Mouse (Mus musculus) c-Kit-positive CD71-positive TER-119-negative erythroid progenitor cells, embryonic 14.5 days (primary cell): ENCODE measurements at regions not wholly inside any gene's neighbourhood (a gene's known extent, or its start where the extent isn't known, plus 50 kb on each side); places are given as distances from the start of the nearest gene placed in this dataset.

Experiments
- DNase-seq: peaks from one replicate; pipeline ENCODE4 v3.0.0-alpha.2; 2013; ENCODE audit warnings: low read depth

DNA sequence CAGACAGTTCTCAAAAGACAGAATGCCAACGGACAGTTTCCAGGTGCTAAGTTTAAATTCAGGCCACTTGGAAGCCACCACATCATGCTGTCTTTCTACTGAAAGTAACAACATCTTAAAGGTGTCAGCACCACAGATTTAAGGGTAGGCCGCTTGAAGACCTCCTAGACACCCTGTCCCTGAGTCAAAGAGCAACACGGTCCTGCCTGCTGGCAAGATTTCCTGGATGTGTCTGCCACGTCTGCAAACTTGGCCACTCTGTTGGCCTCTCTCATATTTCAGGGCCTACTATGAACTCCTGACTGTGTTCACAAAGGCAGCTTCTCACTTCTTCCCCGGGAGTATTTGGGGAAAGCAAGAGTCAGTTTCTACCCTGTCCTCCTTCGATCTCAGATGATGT is 194.7 kb upstream of the Esrrg start:
- no peak for DNase-seq

DNA sequence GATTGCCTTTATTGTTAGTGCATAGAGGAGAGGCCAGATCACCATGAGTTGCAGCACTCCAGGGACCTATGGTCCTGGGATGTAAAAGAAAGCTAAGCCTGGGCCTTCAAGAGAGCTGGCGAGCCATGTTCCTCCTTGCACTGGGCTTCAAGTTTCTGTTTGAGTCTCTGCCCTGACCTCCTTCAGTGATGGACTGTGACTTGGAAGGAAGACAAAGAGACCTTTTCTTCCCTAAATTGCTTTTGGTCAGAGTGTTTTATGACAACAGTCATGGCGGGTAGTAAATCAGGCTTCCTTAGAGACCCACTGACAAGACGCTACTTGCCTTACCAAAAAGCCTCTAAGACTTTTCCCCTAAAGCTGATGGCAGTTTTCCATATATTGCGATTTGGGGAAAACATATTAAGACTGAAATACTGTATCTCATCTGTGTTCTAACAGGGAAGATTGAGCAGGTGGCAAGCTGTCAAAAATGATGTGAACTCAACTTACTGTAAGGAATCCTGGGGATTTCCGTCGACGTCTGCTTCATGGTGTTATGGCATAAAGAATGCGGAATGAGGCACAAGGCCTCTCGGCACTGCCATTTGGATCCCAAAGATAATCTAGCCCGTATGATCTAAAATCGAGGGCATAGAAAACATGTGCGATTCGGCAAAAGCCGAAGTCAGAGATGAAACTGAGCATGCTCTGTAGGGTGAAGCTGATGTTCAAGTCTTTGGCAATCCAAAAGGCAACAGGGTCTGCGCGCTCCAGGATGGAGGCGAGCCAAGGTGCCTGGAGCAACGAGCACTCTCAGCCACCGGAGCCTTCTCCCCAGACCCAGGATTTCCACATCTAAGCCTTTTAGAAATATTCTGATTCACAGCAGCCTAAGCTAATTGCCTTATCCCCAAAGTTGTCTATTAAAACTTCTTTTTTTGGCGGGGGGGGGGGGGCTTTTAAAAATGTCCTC is 190.1 kb upstream of the Esrrg start:
- no peak for DNase-seq

DNA sequence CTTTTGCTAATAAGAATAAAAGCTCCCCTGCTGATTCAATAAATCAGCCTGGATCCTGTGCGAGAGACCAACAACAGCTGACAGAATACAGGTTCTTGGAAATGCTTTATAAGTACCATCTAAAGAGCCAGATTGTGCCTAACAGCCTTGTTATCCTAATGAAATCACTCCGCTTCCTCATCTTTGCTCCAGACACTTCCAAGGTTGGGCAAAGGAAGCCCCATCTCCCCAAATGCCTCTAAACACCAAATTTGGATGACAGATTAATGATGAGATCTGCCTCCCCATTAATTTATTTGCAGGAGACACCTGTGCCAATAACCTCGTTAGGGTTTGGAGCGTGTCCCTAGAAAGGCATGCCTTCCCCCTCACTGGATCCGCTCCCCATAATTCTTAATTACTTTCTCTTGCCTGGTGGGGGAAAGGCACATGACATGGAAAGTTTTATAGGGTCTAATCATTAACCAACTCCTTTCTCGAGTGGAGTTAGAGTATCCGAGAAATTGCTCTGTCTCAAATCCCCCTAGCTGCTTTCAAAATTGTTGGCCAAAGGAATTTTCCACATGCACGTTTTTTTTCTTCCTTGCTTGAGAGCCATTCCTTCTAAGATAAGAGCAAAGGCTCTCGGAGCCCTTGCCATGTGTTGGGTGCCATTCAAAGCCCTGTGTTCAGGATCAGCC is 179.9 kb upstream of the Esrrg start:
- no peak for DNase-seq

DNA sequence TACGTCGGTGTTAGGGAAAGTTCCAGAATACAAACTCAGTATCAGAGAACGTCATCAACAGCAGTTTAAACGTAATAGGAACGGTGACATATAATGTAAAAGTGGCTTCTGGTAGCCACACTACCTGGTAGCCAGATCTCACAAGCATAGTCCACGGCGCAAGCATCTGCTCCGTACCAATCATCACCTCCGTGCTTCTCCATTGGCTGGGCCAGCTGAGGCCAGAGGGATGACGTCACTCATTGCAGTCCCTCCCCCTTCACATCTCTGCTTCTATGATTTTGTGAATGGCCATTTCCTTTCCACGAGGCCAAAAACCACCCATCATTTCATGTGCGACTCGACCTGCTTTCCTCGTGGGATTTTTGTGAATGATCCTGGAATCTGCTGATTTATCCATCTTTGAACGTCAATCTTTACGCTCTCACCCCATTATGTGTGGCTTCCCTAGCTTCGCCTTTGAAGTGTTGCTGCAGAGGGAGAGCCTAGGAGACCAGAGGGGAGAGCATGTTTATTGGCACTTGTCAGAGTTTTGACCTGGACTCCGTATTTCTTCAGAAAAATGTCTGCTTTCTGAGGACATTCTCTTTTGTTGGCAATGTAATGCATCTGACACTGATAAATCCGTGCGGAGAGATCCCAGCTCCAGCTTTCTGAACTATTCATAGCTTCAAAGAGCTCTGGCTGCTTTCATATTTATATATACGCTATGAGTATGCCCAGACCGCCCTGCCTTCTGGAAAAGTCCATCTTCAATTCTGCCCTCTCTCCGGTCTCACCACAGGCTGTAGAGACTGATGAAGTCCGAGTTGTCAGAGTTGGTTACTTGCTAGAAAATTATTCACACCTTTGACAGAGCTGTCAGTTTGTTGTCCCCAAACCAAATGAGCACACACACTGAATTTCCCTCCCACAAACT is 174.6 kb upstream of the Esrrg start:
- DNase-seq = no peak

DNA sequence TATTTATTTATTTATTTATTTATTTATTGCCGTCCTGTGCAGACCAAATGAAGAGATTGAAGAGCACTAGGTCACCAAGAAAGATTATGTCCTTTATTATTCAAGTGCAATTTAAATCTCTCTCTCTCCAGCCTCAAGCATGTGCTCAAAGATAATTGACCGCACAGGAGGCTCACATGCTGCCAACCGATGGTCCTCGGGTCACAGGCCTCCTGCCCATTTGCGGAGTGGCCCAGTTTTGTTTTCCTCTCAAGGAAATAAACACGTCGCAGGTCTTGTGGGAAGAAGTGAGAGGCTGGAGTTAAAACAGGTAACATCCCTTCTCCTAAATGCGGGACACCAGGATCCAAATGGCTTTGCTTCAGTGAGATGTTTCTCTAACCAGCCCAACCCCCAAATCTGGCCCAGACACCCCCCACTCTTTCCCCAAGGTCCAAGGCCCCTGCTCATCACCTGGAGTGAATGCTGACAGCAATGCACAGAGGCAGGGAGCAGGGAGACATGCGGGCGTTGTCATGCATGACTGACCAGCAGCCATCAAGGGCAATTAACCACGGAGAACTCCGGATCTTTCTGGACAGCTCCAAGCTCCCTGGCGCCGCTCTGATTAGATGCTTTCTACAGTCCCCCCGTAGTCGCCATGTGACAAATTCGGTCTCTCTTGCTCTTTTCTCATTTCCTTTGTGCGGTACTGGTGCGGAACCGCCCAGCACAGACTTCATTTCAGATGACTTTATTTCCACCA is 169.2 kb upstream of the Esrrg start:
- no peak for DNase-seq

DNA sequence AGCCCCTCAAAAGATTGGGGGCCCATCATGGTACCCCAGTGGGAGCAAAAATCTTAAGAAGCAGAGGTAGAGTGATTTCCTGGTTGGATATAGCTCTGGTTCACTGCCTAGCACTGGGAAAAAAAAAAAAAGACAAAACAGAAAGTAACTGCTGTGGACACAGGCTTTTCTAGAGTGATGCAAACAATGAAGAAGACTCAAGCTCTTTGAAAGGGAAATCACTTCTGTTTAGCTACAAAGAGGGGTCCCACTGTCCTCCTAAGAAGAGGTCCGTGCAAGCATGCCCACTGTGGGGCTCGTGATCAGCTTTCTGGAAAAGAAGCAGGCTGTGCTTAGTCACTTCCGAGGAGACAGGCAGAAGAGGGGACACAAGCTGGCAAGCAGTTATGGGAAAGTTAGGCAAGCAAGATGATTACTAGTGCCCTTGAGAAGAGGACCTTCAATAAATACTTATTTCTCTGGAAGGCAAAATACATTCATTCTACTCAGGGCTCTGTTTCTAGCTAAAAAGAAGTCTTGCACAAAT is 166.9 kb upstream of the Esrrg start:
- DNase-seq = no peak

DNA sequence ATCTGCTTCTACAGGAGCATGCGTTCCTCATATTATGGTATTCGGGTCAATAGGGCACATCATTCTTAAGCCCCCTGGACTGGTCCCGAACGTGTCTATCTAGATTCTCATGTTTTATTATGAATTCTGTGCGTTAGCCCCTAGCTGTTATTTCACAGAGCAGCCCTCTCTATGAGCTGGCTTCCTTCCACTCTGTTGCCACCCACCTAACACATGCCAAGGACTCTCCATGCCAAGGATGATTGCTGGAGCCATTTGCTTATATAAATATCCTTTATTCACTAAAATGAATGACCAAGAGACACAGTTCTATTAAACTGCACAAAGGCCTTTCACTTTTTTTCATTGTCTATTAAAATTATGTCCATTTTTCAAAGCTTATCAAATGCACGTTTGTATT is 162.1 kb upstream of the Esrrg start:
- no peak for DNase-seq

DNA sequence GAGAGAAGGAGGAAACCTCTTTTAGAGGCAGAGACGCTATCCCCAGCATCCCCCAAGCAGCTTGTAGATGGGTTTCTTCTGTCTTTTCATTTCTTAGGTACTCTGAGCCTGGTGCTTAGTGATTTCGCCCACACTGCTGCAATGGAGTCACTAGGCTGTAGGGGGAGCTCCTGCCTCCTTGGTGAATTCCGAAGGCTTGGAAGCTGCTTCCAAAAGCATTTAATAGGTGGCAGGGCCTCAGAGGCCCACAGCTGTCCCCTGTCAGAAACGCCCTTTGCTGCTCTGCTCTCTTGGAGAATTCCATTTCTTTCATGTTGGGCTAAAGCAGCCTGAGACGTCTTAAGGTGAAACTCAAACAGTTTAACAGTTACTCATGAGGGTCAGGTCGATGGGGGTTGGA is 160.4 kb upstream of the Esrrg start:
- no peak for DNase-seq

DNA sequence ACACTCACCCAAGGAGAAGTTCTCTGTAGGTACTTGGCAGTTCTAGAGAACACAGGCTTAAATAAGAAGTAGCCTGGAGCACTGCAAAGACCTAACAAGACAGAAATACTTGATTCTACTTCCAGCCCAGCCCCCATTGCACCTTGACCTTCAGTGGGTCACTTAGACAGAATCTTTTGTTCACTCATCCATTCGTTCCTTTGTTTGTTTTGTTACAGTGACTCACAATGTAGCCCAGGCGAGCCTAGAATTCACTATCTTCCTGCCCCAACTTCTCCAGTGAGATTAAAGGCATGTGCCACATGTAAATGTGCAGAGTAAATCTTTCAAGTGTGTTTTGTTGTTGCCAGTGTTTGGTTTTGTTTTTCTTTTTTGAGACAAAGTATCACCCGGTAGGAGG is 158.5 kb upstream of the Esrrg start:
- DNase-seq = no peak

DNA sequence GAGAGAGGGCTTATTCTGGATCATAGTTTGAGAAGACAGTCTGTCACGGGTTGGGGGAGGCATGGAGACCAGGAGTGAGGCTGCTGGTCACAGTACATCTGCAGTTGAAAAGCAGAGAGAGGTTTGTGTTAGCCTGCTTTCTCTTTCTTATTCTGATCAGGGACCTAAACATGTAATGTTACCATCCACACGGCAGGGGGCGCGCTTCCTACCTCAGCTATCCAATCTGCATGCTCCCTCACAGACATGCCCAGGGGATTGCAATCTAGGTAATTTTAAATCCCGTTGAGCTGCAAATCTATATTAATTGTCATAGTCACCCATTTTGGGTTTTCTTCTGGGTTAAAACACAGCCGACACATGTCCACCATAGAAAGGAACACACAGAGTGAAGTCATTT is 156.4 kb upstream of the Esrrg start:
- DNase-seq = peak; percentile 4

DNA sequence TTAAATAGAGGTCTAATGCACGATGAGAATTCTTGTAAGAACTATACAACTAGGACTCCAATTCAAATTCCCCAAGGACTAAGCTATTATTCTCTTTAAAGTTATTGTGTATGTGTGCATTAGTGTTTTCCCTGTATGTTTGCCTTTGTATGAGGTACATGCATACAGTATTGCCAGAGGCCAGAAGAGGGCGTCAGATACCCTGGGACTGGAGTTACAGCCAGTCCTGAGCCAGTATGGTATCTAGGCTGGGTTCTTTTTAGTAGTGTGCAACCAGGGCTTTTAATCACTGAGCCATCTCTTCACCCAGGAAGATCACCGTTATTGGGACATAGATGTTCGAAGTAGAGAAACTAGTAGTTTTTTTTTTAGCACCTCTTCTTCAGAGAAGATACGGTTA is 154.2 kb upstream of the Esrrg start:
- no peak for DNase-seq

DNA sequence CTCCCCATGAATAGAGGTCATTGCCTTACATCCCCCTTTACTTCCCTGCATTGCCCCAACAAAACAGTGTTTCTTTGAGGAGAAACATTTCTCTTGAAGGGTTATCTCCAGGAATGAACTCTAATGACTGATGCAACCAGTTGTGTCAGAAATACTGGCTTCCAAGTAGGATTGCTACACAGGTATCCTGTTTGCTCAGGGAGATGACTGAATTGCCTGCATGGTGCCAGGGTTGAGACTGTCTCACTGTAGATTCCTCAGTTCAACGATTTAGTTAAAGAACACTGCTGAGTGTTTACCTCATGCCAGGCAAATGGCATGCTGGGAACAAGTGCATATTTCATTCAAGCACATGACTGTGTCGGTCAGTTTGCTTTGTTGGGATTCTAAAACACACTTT is 123.8 kb upstream of the Esrrg start:
- DNase-seq = no peak

DNA sequence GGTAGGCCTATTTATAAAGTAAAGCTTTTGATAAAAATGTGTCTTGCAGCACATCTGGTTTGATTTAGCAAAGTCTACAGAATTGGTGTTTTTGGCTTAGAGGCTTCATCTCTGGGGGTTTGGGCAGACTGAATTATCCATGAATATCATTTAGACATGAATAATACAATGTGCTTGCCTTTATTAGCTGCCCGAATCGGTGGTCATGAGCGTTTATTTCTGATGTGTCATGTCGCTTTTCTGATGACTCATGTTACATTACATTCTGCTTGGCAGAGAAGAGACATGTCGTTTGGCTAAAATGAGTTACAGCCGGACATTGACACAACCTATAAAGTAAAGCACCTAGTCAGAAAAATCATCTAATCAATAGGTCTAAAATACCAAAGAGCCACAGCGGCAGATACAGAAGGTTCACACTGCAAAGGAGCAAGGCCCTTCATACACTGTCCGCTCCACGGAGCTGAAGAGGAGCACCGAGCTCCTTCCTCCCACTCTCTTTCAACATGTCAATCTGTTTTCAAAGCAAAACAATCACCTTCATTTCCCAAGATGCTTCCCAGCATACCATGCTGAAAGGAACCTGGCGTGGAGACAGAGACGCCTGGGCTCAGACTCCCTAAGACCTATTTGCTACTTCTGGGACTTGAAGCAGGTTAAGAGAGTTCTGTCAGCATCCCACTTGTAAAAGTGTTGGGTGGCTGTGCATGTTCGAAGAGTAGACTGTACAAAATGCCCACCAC is 120.5 kb upstream of the Esrrg start:
- DNase-seq = no peak

DNA sequence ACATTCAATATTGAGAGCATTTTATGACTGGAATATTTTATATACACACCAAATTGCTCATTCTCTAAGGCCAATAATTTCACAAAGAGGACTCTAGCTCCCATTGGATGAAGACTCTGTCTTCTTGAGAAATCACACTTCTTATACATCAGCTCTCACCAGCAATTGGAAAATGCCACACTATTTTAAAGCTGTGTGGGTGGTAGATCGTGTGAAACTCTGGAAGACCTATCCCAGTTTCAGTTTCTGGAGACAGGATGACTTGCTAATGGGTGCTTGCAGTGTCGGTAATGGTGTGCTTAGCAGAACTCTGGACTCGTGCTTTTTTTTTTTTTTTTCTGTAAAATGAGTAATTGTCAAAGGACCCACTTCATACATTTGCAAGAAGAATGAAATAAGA is 119.1 kb upstream of the Esrrg start:
- no peak for DNase-seq

DNA sequence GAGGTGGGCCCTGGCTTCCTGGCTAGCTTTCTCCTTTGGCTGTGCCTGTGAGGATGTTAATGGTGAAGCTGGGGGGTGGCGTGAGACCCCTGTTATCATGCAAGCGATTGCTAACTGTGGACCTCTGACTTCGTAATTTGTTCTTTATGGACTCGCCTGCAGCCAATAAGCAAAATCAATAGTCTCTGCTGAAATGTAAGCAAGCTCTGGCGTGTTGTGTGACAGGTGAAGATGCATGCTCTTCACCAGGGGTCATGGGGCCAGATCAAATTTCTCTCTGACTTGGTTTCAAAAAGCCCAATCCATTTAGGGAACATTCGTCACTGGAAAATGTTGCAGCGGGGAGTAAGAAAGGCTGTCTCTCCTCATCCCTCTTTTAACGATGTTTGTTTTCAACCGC is 103.2 kb upstream of the Esrrg start:
- no peak for DNase-seq

DNA sequence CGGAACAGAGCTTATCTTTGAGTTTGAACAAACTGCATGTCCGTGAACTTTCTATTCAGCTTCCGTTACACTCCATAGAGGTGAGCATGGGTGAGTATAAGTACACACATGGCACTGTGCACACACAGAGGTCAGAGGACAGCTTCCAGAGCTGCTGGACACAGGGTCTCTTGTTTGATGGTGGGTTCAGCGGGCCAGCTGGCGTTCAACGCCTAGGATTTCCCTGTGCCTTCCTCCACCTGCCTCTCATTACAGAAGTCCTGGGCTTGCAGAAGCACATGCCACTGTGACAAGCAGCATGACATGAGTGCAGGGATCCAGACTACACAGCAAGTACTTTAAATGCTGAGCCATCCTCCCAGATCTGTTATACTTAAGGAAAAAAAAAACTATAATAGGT is 101.4 kb upstream of the Esrrg start:
- no peak for DNase-seq

DNA sequence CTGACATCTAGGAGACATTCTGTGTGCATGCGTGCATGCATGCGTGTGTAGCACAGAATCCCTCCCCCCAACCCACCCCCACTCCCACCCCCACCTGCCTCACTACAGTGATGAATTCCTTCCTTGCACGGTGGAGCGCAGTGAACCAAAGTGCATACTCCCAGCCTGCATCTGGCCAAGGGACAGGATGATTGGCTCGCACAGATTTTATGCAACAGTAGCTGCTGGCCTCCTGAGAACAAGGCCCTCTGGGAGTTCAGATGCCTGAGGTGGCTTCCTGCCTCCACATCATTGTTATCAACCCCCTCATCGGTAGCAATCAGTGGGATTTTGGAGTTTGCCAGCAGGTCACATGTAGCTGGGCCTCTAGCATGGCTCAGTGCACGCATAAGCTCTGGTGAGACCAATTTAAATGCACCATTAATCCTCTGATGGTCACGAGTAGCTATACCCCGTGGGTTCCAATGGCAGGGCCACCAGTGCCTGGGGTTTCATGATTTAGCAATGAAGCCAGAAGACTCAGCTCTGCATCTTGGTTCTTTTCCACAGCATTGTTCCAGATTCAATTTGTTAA is 77.2 kb upstream of the Esrrg start:
- DNase-seq = no peak

DNA sequence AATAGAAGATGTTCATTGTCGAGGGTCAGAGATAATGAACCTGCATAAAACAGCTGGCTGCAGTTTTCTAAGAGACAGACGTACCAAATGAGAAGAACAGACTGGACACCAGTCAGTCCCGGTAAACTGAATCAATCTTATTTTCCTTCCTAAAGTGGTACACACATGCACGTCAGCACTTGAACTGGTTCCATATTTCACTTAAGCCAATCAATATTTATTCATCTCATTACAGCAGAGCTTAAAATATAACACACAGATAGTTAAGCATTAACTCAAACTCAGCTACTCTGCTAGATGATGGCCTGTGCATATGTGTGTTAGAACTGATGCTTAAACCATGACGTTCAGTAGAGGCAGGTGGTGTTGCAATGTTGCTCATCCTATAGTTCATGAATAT is 72.3 kb upstream of the Esrrg start:
- no peak for DNase-seq

DNA sequence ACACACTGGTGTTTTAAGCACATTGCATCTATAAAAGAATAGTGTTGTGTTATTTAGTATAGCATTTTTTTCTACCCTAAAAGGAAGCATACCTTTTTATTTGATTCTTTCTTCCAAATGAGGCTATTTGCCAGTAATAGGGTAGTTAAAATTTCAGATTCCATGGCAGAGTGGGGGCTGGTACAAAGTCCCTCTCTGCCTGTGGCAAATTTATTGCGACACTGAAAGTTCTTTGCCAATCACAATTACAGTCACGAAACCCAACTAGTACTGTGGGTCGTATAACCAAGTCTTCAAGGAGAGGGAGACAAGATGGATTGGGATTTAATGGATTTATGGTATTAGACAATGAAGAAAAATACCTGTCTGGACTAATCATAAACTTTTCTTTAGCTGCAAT is 51.9 kb upstream of the Esrrg start:
- no peak for DNase-seq
